In genomic region chr3:148238093-148238492, GRCm38 (mm10) we compare ENCODE assay signal across 20 mouse cellular contexts.
"Had no signal": no experiment of that assay in that cellular context is flagged by ENCODE, and none has a peak within 500 bp of the region (broad histone marks: within the 10 kb centered on the region; RNA-seq: fewer than 3 reads in every experiment).

No protein-coding gene starts in this region.

- DNase-seq: gastrocnemius, adult 2 months; gastrocnemius, postnatal 10 days; gastrocnemius, postnatal 25 days; heart, adult 18-20 months; kidney, adult 18-20 months; kidney, adult 8-10 months; kidney, postnatal 10 days; kidney, postnatal 25 days; kidney, postnatal 4 days had no signal

- H3K4me3 ChIP-seq: gastrocnemius, adult 2 months; heart, embryonic 10.5 days; heart, embryonic 12.5 days; hindbrain, embryonic 10.5 days; hindbrain, embryonic 13.5 days; intestine, embryonic 15.5 days; layer of hippocampus, adult 2 months; left cerebral cortex, adult 2 months; limb, embryonic 10.5 days; limb, embryonic 12.5 days had no signal

- H3K4me2 ChIP-seq: heart, embryonic 12.5 days; hindbrain, embryonic 13.5 days; intestine, embryonic 15.5 days; limb, embryonic 12.5 days had no signal

- H3K9ac ChIP-seq: heart, embryonic 12.5 days; hindbrain, embryonic 13.5 days; intestine, embryonic 15.5 days; limb, embryonic 12.5 days had no signal

- H3K4me1 ChIP-seq: heart, embryonic 10.5 days; heart, embryonic 12.5 days; hindbrain, embryonic 10.5 days; hindbrain, embryonic 13.5 days; intestine, embryonic 15.5 days; limb, embryonic 10.5 days; limb, embryonic 12.5 days had no signal

- ATAC-seq: hindbrain, embryonic 16.5 days; inflammation-experienced regulatory T-cells, adult 6 months; intestine, embryonic 15.5 days had no signal

- H3K27me3 ChIP-seq: heart, embryonic 12.5 days; hindbrain, embryonic 13.5 days; intestine, embryonic 15.5 days; limb, embryonic 12.5 days had no signal

- H3K27ac ChIP-seq: gastrocnemius, adult 2 months; heart, embryonic 10.5 days; hindbrain, embryonic 10.5 days; hindbrain, embryonic 13.5 days; intestine, embryonic 15.5 days; layer of hippocampus, adult 2 months; left cerebral cortex, adult 2 months; limb, embryonic 10.5 days; limb, embryonic 12.5 days had no signal

- H3K36me3 ChIP-seq: heart, embryonic 10.5 days; heart, embryonic 12.5 days; hindbrain, embryonic 10.5 days; hindbrain, embryonic 13.5 days; intestine, embryonic 15.5 days; limb, embryonic 10.5 days; limb, embryonic 12.5 days had no signal

- H3K9me3 ChIP-seq: heart, embryonic 10.5 days; heart, embryonic 12.5 days; hindbrain, embryonic 10.5 days; hindbrain, embryonic 13.5 days; intestine, embryonic 15.5 days; limb, embryonic 10.5 days; limb, embryonic 12.5 days had no signal
